Comparison of ENCODE assay signal across 12 mouse cellular contexts in the genomic region with DNA sequence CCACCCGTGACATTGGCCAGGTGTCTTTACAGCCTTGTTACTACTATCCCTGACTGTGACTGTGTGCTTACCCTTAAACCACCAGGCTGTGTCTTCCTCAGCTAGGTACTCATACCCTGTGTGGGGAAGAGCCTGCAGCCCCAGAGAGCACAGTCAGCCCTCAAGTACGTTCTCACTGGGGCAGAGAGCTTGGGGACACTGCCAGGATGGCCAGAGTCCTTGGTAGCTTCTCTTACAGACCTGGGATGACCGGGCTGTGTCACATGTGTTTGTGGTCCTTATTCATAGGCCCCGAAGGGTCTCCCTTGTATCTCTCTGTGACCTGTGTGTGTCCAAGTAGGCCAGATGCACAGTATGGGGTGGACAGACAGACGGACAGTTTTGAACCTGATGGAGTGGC. TPM values are rescaled to one million over a fixed set of nuclear protein-coding genes. Genes with fewer than 3 reads are reported as not detected.
A peak's percentile ranks its signal among the peaks of the same experiment; 100 is the strongest.
DNase-seq lines count a peak whose midpoint lies in the region; ATAC-seq lines count a peak whose summit lies in the region.
"Had no signal": no experiment of that assay in that cellular context is flagged by ENCODE, and none has a peak within 500 bp of the region (broad histone marks: within the 10 kb centered on the region; RNA-seq: fewer than 3 reads in every experiment).

No protein-coding gene starts in this region.

- DNase-seq in gastrocnemius, postnatal 14 days, result peak; percentile 43
- DNase-seq in gastrocnemius, postnatal 36 days, result no peak
- no peak for DNase-seq in liver, embryonic 11.5 days (ENCODE audit: low spot score)
- DNase-seq in left cerebral cortex, postnatal 25 days (ENCODE audit: low spot score in 2 of 2), result no peak
- no peak for DNase-seq in spleen, postnatal 36 days (ENCODE audit: low spot score in 2 of 2)
- DNase-seq: B cell, adult 2 months; cerebellum, adult 18-20 months; kidney, adult 11 months; lung, postnatal 36 days had no signal

- 80% methylated on average over 5 of the region's 5 CpGs for WGBS in liver, embryonic 11.5 days
- 75% methylated on average over 5 of the region's 5 CpGs for WGBS in liver, embryonic 12.5 days (ENCODE audit: insufficient replicate concordance)
- WGBS in embryonic facial prominence, embryonic 12.5 days, result 74% methylated on average over 5 of the region's 5 CpGs
- WGBS in limb, embryonic 13.5 days, result 75% methylated on average over 5 of the region's 5 CpGs

- H3K4me3 ChIP-seq in liver, embryonic 11.5 days (ENCODE audit: low read depth, low read length), result no peak overlapping the region
- no peak overlapping the region for H3K4me3 ChIP-seq in liver, embryonic 12.5 days
- no peak overlapping the region for H3K4me3 ChIP-seq in embryonic facial prominence, embryonic 12.5 days
- H3K4me3 ChIP-seq in limb, embryonic 13.5 days, result no peak overlapping the region

- H3K27me3 ChIP-seq in liver, embryonic 11.5 days (replicated peaks; ENCODE audit: control insufficient read depth, insufficient read depth, low read length), result peaks cover 15% of the 10 kb centered on the region; the same call in 1 of the 2 replicates
- H3K27me3 ChIP-seq in liver, embryonic 12.5 days (replicated peaks), result peaks cover 51% of the 10 kb centered on the region
- H3K27me3 ChIP-seq in embryonic facial prominence, embryonic 12.5 days, result no peaks in the 10 kb centered on the region
- H3K27me3 ChIP-seq in limb, embryonic 13.5 days, result no peaks in the 10 kb centered on the region

- no peak overlapping the region for H3K4me2 ChIP-seq in liver, embryonic 11.5 days
- H3K4me2 ChIP-seq in liver, embryonic 12.5 days, result no peak overlapping the region
- H3K4me2 ChIP-seq in embryonic facial prominence, embryonic 12.5 days (replicated peaks), result peak overlapping the region; percentile 22; the same call in 1 of the 2 replicates
- peak overlapping the region; percentile 45; the same call in 1 of the 2 replicates for H3K4me2 ChIP-seq in limb, embryonic 13.5 days (replicated peaks)

- intact Hi-C loops in gastrocnemius, postnatal 14 days (cut with DNase I; ENCODE audit: low total_unique reads), result no loop called here
- intact Hi-C loops in gastrocnemius, postnatal 36 days (cut with DNase I), result no loop called here
- intact Hi-C loops in left cerebral cortex, postnatal 25 days (cut with DNase I), result no loop called here

- peak overlapping the region; percentile 38; the same call in 1 of the 2 replicates for H3K27ac ChIP-seq in liver, embryonic 11.5 days (ENCODE audit: low read depth, low read length)
- no peak overlapping the region for H3K27ac ChIP-seq in liver, embryonic 12.5 days
- peak overlapping the region; percentile 70 for H3K27ac ChIP-seq in embryonic facial prominence, embryonic 12.5 days
- H3K27ac ChIP-seq in limb, embryonic 13.5 days, result peak overlapping the region; percentile 48; the same call in 1 of the 2 replicates

- H3K36me3 ChIP-seq in liver, embryonic 11.5 days (ENCODE audit: control insufficient read depth, insufficient read depth, low read length), result no peaks in the 10 kb centered on the region
- no peaks in the 10 kb centered on the region for H3K36me3 ChIP-seq in liver, embryonic 12.5 days
- no peaks in the 10 kb centered on the region for H3K36me3 ChIP-seq in embryonic facial prominence, embryonic 12.5 days
- H3K36me3 ChIP-seq in limb, embryonic 13.5 days, result no peaks in the 10 kb centered on the region

- no peak overlapping the region for H3K9ac ChIP-seq in liver, embryonic 11.5 days (ENCODE audit: low read depth, low read length)
- no peak overlapping the region for H3K9ac ChIP-seq in liver, embryonic 12.5 days
- H3K9ac ChIP-seq in embryonic facial prominence, embryonic 12.5 days, result no peak overlapping the region
- 0 out of 2 replicates have a peak overlapping the region, but pooled peaks have one; percentile 13 for H3K9ac ChIP-seq in limb, embryonic 13.5 days

- peaks cover 20% of the 10 kb centered on the region for H3K4me1 ChIP-seq in liver, embryonic 11.5 days (replicated peaks; ENCODE audit: control insufficient read depth, insufficient read depth, low read length)
- no peaks in the 10 kb centered on the region; the same call in 1 of the 2 replicates for H3K4me1 ChIP-seq in liver, embryonic 12.5 days
- H3K4me1 ChIP-seq in embryonic facial prominence, embryonic 12.5 days, result peaks cover 79% of the 10 kb centered on the region
- H3K4me1 ChIP-seq in limb, embryonic 13.5 days, result peaks cover 93% of the 10 kb centered on the region

- ATAC-seq in liver, embryonic 11.5 days (replicated peaks; ENCODE audit: low FRiP score), result no peak
- no peak for ATAC-seq in liver, embryonic 12.5 days
- ATAC-seq in embryonic facial prominence, embryonic 12.5 days (ENCODE audit: insufficient number of reproducible peaks, insufficient read depth, low FRiP score, low TSS enrichment), result no peak
- no peak for ATAC-seq in limb, embryonic 13.5 days (ENCODE audit: low FRiP score, low read depth)

- no peaks in the 10 kb centered on the region for H3K9me3 ChIP-seq in liver, embryonic 11.5 days (ENCODE audit: control insufficient read depth, low read length)
- H3K9me3 ChIP-seq in liver, embryonic 12.5 days (replicated peaks), result no peaks in the 10 kb centered on the region
- no peaks in the 10 kb centered on the region for H3K9me3 ChIP-seq in embryonic facial prominence, embryonic 12.5 days
- no peaks in the 10 kb centered on the region for H3K9me3 ChIP-seq in limb, embryonic 13.5 days

RNA-seq across cellular contexts. Expression of a gene that starts 32.4 kb away (rescaled TPM):
- total RNA-seq in gastrocnemius, postnatal 14 days (2021), result 10 to 100 TPM; 22.7 to 28.7 TPM
- 10 to 100 TPM; 28.9 to 30.8 TPM for total RNA-seq in gastrocnemius, postnatal 36 days (2021)
- 23.1 and 25.3 TPM in 2 replicates for polyA plus RNA-seq in liver, embryonic 11.5 days (2014; fragmentation: Nextera tagmentation; extraction: Ambion mirVana)
- 14.5 and 15.9 TPM in 2 replicates for polyA plus RNA-seq in liver, embryonic 12.5 days (2016; fragmentation: Nextera tagmentation; extraction: Ambion mirVana)
- polyA plus RNA-seq in embryonic facial prominence, embryonic 12.5 days (2016; fragmentation: Nextera tagmentation; extraction: Ambion mirVana), result 10.6 and 12.3 TPM in 2 replicates
- 6.9 and 7.1 TPM in 2 replicates for polyA plus RNA-seq in limb, embryonic 13.5 days (2015; fragmentation: Nextera tagmentation; extraction: Ambion mirVana)
- 10 to 100 TPM; 74.2 to 79.4 TPM for total RNA-seq in left cerebral cortex, postnatal 25 days (2021)

Comparison
In these comparisons a context has a peak if more than half of its experiments do, and no peak if none do; other contexts are left out.
1. H3K4me2 ChIP-seq: peak in embryonic facial prominence, embryonic 12.5 days (single experiment) and limb, embryonic 13.5 days (single experiment); none in liver, embryonic 11.5 days (single experiment) and liver, embryonic 12.5 days (single experiment).